Mouse (Mus musculus) urinary bladder, postnatal 25 days (tissue): ENCODE data around the gene Gsta3.
"Not testable (repeated sequence)": the region's sequence is repeated elsewhere in the genome, so short reads cannot be mapped to it uniquely, and the experiment has no call there.

Experiments used
- DNase-seq: peaks from one replicate; pipeline ENCODE4 v3.0.0; 2022; ENCODE audit warnings: low spot score

Gsta3 gene

DNA sequence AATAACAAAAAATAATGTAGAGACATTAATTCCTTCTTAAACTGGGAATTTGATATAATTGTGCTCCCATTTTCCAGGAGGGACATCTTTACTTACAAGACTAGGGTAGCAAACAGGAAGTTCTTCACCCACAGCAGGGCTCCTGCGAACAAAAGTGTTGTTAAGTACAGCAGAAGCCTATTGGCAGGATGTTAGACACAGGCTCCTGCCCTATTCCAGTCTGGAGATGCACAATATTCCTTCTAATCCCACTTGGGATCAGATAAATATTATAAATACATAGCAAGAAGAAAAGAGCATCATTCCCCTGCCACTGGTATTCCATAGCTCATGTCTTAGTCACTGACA, 12.9 kb downstream of the Gsta3 start:
- DNase-seq = no peak

DNA sequence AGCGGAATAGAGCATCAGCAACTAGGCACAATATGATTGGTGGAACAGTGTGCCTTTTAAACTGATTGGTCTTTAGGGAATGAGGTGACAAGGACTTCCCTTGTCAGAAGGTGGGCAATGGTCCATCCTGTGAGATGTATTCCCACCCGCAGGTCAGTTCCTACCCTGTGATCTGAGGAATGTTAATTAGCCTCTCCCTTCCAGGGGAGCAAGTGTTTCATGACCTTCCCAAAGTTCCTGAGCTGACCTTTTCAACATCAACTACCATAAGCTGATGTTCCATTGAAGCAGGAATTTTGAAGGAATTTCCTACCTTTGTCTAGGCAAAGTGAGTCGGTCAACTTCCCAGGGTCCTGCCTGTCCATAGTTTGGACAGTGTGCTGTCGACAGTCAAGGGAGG, 13.5 kb downstream of the Gsta3 start:
- no peak for DNase-seq

DNA sequence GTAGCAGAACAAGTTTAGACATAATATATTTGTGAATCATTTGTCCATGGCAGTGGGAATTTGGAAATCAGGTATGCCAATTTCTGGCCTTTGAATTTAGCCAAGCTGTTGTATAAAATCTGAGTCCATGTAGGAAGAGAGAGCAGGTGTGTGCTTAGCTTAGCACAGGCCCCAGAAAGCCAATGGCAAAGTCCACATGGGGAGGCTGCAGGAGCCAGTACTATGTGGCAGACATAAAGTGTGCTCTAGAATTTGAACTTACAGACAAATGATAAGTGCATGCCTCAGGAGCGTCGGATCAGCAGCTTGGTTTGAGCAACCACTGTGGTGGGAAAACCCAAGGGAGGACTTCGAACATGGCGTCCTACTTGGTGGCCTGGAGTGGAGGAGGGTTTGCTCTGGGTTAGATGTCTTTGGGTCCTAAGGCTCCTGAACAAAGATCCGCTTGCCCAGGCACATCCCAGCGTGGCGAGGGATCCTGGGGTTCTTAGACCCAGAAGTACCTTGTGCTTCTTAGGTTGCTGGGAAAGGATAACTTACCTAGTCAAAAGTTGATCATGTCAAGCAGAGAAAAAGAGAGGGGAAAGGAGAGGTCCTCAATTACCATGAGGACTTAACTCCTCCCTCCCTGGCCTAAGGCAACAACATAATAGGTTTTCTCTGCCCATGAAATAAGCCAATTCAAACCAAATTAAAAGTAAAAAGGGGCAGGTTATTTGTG, 15.4 kb downstream of the Gsta3 start:
- DNase-seq = no peak

DNA sequence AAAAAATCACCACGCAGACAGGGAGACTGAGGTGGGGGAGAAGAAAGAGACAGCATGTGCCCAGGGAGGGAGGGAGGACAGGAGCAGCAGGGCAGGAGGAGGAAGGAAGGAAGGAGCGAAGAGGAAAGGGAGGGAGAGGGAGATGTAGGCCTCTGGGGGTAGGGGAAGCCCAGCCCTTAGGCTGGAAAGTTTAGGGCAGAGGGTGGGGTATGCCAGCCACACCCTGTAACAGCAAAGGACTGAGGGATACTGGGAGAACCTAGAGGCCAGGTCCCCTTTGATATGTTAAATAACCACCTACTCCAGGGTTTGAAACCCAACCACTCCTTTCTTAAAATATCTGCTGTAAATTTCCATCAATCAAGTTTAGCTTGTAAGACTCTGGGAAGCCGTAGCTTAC, 16.0 kb downstream of the Gsta3 start:
- no peak for DNase-seq

DNA sequence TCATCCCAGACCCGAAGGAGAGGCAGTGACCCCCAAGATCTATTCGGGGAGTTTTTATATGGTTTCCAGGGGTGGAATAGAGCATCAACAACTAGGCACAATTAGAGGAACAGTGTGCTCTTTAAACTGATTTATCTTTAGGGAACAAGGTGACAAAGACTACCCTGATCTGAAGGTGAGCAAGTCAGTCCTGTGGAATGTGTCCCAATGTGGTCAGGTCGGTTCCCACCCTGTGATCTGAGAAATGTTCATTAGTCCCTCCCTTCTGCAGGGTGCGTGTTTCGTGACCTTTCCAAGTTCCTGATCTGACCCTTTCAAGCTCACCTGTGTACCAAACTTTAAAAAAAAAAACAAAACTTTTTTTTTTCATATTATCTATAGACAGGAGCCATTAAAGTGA, 16.5 kb downstream of the Gsta3 start:
- DNase-seq = no peak

DNA sequence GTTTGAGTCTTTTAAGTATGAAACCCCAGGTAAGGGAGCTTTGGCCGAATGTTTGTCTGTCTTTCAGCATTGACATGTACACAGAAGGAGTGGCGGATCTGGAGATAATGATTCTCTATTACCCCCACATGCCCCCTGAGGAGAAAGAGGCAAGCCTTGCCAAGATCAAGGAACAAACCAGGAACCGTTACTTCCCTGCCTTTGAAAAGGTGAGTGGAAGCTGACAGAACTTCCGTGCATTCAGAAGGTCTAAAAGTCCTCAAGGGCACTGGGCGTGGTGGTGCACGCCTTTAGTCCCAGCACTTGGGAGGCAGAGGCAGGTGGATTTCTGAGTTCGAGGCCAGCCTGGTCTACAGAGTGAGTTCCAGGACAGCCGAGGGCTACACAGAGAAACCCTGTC, 19.6 kb downstream of the Gsta3 start:
- DNase-seq = not testable (repeated sequence)

DNA sequence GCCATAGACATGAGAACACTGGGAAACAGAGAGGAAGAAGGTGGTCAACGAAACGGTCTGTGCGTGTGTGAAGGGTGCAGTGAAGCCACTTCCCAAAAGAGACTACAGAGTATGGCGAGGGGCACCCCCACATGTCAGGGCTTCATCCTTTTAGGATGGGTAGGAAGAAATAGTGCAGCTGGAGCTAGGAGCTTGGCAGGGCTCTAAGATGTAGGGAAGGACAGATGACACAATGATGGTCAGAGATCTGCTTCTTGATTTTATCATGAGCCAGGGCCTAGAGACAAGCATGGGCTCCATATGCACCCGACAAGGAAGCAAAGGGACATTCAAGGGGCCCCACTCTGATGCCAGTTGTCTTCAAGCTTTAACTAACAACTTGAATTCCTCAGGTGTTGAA, 22.0 kb downstream of the Gsta3 start:
- no peak for DNase-seq

DNA sequence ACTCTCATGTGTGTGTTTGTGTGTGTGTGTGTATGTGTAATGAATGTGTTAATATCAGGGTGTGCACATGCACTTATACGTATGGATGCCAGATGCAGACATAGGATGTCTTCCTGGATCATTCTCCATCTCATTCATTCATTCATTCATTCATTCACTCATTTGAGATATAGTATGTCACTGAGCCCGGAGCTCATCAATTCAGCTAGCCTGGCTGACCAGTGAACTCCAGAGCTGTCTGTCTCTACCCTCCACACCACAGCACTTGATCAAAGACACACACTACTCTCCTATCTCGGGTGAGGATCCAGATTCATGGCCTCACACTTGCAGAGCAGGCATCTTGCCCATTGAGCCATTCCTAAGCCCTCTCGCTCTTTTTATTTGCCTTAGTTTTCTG, 23.6 kb downstream of the Gsta3 start:
- no peak for DNase-seq

DNA sequence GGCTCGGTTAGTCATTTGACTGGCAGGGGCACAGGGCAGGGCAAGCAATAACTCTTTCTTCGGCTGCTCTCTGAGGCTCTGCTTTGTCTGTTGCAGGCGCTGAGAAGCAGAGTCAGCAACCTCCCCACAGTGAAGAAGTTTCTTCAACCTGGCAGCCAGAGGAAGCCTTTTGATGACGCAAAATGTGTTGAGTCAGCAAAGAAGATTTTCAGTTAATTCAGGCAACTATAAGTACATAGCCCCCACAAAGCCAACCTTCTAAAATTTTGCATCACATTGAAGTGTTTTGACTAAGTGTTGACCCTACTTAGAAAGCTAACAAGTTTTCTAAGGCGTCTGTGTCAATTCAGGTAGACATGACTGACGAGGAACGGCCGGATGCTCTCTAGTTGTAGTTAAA, 24.4 kb downstream of the Gsta3 start:
- no peak for DNase-seq

DNA sequence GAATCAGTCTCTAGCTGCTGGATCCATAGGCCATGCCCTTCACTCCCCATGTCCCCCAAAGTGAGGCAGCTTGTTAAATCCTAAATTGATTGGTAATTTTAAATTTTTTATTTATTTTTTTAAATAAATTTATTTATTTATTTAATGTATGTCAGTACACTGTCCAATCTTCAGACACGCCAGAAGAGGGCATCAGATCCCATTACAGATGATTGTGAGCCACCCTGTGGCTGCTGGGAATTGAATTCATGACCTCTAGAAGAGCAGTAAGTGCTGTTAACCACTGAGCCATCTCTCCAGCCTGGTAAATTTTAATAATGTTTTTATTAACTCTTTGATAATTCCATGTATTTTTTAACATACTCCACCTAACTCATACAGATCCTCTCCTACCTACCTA, 26.4 kb downstream of the Gsta3 start:
- no peak for DNase-seq

DNA sequence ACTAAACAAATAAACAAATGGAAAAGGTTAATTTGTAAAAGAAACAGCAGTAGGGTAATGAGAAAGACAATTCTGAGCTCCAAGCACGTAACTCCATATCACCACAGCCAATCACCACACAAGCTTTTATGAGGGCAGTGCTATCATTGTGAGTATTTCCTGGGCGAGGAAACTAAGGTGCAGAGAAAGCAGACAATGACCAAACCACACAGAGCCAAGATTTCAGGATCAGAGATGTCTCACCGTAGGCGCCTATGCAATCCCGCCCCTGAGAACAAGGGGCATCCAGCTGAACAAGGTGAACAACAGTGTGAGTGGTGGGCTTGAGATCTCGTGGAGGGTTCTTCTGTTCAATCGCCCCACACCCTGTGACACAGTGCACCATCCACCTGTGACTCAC, 27.1 kb downstream of the Gsta3 start:
- DNase-seq = not testable (repeated sequence)

DNA sequence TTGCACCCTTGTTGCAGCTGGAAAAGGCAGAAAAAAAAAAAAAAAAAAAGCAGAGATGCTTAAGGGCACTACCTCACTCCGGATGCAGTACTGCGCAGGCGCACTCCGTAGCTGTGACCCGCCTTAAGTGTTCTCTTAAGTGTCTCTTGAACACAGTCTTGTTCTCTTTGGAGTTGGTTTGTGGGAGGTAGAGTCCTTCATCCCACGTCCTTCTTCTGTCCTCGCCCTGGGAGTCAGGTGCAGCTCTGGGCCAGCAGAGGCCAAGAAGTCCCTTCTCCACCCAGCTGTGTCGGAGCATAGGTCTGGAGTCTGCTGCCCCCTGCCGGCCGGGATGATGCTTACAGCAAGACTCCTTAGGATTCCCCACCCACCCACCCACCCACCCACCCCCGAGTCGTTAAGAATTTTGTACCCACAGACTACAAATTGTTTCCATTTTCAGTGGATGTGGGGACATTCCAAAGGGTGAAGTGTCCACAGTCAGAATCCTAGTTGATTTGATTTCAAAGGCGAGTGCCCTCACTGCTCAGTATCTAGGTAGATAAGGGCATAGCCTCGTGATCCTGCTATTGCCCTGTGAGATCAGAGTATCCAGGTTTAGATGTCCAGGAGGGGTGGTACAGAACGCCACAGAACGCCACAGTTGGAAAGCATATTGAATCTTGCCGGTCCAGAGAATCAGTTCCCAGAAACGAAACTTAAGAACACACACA, 31.1 kb downstream of the Gsta3 start:
- DNase-seq = peak; percentile 85

DNA sequence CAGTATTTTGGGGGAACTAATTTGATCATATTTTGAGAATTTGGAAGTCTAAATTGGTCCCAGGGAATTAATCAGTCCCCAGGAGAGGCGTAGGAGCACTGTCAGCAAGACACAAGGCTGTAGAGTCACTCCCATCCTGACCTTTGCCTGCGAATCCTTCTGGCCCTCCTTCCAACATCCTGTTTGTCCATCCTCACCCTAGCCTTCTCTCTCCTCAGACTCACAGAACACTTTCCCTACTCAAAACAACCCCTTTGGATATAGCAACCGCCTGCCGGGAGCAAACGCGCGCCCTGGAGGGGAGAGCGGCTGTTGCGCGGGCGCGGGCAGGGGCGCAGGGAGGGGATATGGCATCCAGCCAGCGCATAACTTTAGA, 31.7 kb downstream of the Gsta3 start:
- DNase-seq = no peak

DNA sequence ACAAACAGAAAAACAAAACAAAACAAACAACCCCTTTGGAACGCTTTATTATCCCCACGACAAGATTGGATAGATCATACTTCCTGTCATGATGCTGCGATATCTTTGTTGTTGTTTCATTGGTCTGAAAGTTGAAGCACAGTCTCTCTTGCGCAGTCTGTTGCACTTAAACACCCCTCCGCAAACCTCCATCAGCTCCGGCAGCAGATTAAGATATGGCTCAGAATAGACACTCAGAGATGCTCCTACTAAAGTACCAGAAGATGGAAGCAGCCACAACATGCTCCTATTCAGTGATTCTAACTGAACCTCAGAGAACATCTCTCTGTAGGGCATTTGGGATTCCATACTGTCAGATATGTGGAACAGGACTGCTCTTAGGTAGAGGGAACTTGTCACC, 32.7 kb downstream of the Gsta3 start:
- DNase-seq = no peak

DNA sequence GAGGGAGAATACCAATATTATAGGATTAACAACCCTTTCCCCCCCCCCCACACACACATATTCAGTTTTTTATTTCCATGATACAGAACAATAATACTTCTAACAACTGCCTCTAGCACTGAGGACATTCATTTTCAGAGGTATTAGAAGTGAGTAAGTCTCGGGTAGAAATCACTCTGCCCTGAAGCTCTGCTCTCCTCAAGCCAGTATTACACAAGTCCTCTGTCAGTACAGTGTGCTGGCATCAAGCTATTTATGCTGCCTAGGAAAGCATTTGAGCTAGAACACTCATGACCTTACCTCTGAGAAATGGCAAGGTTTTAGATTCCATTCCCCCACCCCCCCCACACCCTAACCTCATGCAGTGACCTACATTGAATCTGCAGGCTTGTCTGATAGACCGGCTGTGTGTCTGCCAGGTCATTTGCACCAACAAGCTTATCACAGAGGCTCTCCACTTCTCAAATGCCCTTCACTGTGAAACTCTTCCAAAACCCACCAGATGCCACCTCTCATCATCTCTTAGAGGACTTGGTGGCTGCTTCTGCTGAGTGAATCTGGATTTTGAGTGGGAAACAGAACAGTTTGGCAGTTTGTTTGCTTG, 34.1 kb downstream of the Gsta3 start:
- DNase-seq = no peak

DNA sequence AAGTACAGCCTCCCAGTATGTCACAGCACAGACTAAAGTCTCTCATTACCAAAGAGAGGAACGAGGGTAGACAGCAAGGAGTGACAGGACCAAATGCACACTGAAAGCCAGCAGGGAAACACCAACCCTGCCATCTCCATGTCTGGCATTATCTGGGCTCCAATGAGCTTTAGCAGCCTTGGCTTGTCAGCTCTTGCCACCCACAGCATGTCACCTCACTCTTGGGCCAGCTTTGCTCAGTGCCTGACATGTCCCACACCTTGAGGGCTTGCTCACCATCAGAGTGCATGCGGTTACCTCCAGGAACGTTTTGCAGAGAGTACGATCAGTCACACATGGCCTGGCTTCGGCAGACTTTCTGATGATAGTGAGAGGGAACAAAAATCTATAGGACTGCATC, 35.0 kb downstream of the Gsta3 start:
- DNase-seq = not testable (repeated sequence)

DNA sequence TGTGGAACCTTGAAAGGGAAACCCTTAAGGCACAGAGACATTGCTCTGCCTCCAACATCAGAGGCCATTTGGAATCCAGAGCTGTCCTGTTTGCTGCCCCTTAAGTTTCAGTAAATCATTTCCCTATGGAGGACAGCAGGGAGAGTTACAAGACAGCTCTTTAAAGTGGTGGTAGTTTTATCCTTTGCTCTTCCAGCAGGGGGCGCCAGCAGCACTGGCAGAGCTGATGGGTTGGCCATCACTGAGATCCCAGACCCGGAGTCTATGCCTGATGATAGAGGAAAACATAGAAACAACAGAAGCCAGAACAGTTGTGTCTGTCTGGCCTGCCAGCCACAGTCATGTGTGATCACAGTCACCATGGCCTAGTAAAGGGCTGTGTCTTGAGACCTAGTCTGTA, 35.8 kb downstream of the Gsta3 start:
- DNase-seq = not testable (repeated sequence)

DNA sequence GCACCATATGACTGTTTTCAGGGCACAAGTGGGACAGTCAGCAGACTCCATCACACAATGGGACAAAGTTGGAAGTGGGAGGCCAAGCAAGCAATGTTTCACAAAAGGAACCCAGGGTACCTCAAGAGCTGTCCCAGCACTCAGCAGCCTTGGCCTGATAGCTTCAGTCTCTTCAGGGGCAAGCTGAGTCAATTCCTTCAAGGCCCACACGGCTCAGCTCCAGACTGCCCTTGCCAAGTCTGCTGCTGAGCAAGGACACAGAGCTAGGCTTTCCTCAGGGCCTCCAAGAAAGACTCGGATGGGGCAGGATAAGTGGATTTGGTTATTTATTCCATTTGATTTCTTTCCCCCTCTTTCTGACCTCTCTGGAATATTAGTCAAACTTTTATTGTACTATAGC, 39.9 kb downstream of the Gsta3 start:
- DNase-seq = no peak

DNA sequence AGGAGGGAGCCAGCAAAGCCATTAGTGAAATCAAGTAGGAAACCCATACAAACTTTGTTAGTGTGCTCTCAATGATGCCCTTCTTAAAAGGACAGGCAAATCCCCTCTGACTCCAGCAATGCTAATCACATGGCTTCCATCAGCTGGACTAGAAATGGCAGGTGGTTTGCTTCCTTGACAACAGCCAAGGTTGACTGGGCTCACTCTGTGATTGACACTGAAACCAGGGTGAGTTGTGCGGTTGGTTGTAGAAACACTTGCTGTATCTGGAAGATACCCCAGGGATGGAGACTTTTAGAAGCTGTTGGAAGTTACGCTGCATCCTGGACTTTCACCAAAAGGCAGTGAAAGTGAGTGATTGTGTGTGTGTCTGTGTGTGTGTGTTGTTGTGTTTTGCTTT, 44.3 kb downstream of the Gsta3 start:
- not testable (repeated sequence) for DNase-seq

DNA sequence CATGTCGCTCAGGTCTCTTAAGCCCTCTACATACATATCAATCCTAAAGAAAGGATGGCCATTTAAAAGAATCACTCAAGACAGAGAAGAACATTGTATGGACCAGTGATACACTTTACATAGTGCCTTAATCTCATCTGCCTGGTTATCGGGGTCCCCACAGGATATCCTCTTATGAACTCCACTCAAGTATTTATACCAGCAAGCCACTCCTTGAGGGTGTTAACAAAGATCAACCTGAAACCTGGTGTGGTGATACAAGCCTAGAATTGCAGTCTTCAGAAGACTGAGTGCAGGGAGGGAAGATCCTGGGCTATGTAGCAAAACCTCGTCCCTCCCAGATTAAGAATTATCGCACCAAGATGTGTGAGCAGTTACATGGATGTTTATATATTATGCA, 51.0 kb downstream of the Gsta3 start:
- no peak for DNase-seq

DNA sequence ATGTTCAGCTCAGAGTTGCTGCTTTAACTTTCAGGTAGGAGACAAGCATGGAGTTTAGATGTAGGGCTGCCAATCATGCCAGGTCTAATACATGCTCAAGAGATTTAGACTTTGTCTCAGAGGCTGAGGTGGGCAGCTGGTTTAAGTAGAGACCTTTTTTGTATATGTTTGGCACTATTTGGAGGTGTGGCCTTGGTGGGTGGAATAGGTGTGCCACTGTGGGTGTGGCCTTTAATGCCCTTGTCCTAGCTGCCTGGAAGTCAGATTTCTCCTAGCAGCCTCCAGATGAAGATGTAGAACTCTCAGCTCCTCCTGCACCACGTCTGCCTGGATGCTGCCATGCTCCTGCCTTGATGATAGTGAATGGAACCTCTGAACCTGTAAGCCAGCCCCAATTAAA, 52.2 kb downstream of the Gsta3 start:
- DNase-seq = no peak

DNA sequence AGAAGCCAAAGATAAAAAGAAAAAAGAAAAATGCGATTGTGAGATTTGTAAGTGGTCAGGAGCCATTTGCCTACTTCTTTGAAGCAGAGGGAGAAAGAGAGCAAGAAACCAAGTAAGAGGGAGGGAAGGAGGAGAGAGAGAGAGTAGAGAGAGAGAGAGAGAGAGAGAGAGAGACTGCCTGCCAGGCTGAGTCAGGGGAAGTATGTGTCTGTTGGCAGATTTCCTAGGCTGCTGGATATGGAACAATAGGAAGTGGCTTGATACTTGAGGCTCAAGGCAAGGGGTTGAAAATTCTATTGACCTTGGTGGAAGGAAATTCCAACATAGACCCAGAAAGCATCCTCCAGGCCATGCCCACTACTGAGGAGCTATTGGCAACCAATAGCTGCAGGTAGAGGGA, 55.8 kb downstream of the Gsta3 start:
- no peak for DNase-seq

DNA sequence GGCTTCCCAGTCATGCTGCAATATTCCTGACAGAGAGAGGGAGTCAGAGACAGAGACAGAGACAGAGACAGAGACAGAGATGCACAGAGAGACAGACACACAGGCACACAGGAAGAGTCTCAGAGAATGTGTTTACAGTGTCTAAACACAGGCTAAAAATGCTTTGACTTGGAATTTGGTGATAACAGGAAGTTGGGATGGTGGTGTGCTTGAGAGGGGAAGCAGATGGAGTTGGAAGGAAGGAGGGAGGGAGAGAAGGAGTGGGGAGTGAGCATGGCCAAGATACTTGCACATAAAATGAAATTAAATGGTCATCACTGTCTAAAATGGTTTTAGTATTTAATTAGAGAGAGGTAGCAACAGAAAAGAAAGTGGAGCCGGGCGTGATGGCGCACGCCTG, 57.7 kb downstream of the Gsta3 start:
- no peak for DNase-seq

DNA sequence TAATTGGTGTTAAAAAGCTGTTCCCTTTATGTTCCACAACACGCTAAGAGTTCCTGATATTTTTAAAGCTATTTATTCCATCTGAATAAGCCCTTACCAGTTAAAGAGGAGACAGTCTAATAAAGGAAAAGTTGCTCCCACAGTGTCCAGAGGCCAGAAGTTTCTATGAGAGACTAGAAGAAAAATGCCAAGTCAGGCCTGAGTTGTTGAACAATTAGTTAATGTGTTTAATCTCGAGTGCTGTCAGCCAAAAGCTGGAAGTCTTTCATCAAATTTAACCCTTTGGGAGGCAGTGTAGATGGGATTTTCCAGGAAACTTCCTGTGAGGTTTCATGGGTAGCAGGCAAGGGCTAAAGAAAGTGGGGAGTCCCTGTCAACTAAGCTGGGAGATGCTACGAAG, 59.4 kb downstream of the Gsta3 start:
- DNase-seq = no peak
